ENCODE assay signal across 20 mouse cellular contexts in genomic region chr14:22278053-22278452, GRCm38 (mm10).
DNase-seq lines count a peak whose midpoint lies in the region; ATAC-seq and TF ChIP-seq lines count a peak whose summit lies in the region.
"Had no signal": no experiment of that assay in that cellular context is flagged by ENCODE, and none has a peak within 500 bp of the region (broad histone marks: within the 10 kb centered on the region; RNA-seq: fewer than 3 reads in every experiment).

No protein-coding gene starts in this region.

- H3K9ac ChIP-seq in MEL (ENCODE audit: control insufficient read depth, low read depth, low read length, poor library complexity, severe bottlenecking): no peak overlapping the region
- H3K9ac ChIP-seq in lung, postnatal 0 days (replicated peaks; ENCODE audit: low read depth): no peak overlapping the region

- 0 out of 2 replicates have a peak, but pooled peaks cover 2% of the 10 kb centered on the region for H3K79me2 ChIP-seq in MEL (ENCODE audit: control insufficient read depth, insufficient read depth, low read length, poor library complexity)

- H3K9me3 ChIP-seq in MEL (replicated peaks; ENCODE audit: insufficient read depth, low read length): no peaks in the 10 kb centered on the region
- H3K9me3 ChIP-seq in lung, postnatal 0 days (ENCODE audit: low read length): no peaks in the 10 kb centered on the region
- H3K9me3 ChIP-seq: G1E had no signal

- peaks cover 7 to 24% of the 10 kb centered on the region in 2 experiments for H3K36me3 ChIP-seq in MEL (ENCODE audit: control insufficient read depth in 1 of 2, insufficient read depth in 2 of 2, low read length in 2 of 2)
- H3K36me3 ChIP-seq in lung, postnatal 0 days (ENCODE audit: insufficient read depth, low read length): no peaks in the 10 kb centered on the region
- H3K36me3 ChIP-seq: G1E had no signal

- TF ChIP-seq RAD21 in MEL (IDR thresholded peaks at IDR 0.05; ENCODE audit: low read depth, low read length): no peak

- no peak for ATAC-seq in lung, postnatal 0 days
- ATAC-seq: activated CD4-positive, CD25-positive, alpha-beta regulatory T cell, adult 4 months; CD4-positive, CD25-positive, alpha-beta regulatory T cell, adult 4 months; Patski had no signal

- WGBS in lung, postnatal 0 days: 86% methylated on average over 5 of the region's 5 CpGs

- no peak for TF ChIP-seq POLR2A in MEL (IDR thresholded peaks at IDR 0.05; ENCODE audit: control insufficient read depth in 1 of 2, insufficient read depth in 1 of 2, low read depth in 1 of 2, low read length in 2 of 2, poor library complexity in 1 of 2)

- no peak for TF ChIP-seq CTCF in MEL (IDR thresholded peaks at IDR 0.05 in 2 of 3, conservative IDR thresholded peaks at IDR 0.05 in 1 of 3; ENCODE audit: control insufficient read depth in 1 of 3, insufficient read depth in 1 of 3, low read depth in 2 of 3, low read length in 3 of 3, poor library complexity in 1 of 3, severe bottlenecking in 1 of 3)
- TF ChIP-seq CTCF in lung, postnatal 0 days (IDR thresholded peaks at IDR 0.05): no peak

- H3K4me1 ChIP-seq in MEL (ENCODE audit: control insufficient read depth in 1 of 2, insufficient read depth in 2 of 2, low read length in 2 of 2): peaks cover 0 to 17% of the 10 kb centered on the region in 2 experiments; a peak in 2 of 4 replicates
- no peaks in the 10 kb centered on the region for H3K4me1 ChIP-seq in lung, postnatal 0 days (ENCODE audit: insufficient read depth, low read depth, low read length)

- peak; percentile 52 for DNase-seq in heart, adult 11 months
- no peak for DNase-seq in heart, adult 18-20 months
- peak; percentile 23 for DNase-seq in MEL (ENCODE audit: low read depth, low spot score)
- DNase-seq in lung, postnatal 0 days (ENCODE audit: low spot score): no peak
- DNase-seq: adrenal gland, adult 2 months; adrenal gland, adult 8-10 months; adrenal gland, postnatal 10 days; adrenal gland, postnatal 14 days; adrenal gland, postnatal 25 days; adrenal gland, postnatal 36 days; B cell, adult 2 months; cerebellum, adult 11 months; cerebellum, adult 11-12 months; cerebellum, adult 18-20 months; cerebellum, adult 2 months had no signal

- H3K27ac ChIP-seq in MEL (ENCODE audit: control insufficient read depth, low read depth, low read length): no peak overlapping the region
- no peak overlapping the region for H3K27ac ChIP-seq in lung, postnatal 0 days (ENCODE audit: low read length)

- no peak overlapping the region for H3K4me2 ChIP-seq in lung, postnatal 0 days (replicated peaks; ENCODE audit: low read depth, low read length)

- peak; percentile 72 for TF ChIP-seq EP300 in MEL (IDR thresholded peaks at IDR 0.05; ENCODE audit: low read depth in 1 of 2, low read length in 2 of 2)
- no peak for TF ChIP-seq EP300 in lung, postnatal 0 days (IDR thresholded peaks at IDR 0.05)

- H3K4me3 ChIP-seq in MEL (ENCODE audit: control insufficient read depth in 1 of 2, insufficient read depth in 1 of 2, low read depth in 2 of 2, low read length in 2 of 2): no peak overlapping the region
- H3K4me3 ChIP-seq in lung, postnatal 0 days (ENCODE audit: low read depth, low read length): no peak overlapping the region

- H3K27me3 ChIP-seq in MEL (ENCODE audit: control insufficient read depth in 1 of 2, insufficient read depth in 2 of 2, low read length in 2 of 2): no peaks in the 10 kb centered on the region
- H3K27me3 ChIP-seq in lung, postnatal 0 days (replicated peaks; ENCODE audit: insufficient read depth, low read length): no peaks in the 10 kb centered on the region
- H3K27me3 ChIP-seq: CH12.LX had no signal

TF ChIP-seq in MEL, 35 proteins besides CTCF, POLR2A, EP300 and RAD21:
- TF ChIP-seq TAL1 (IDR thresholded peaks at IDR 0.05; ENCODE audit: low read length): peak; percentile 16; the same call in 1 of the 2 replicates
- TF ChIP-seq BHLHE40 (IDR thresholded peaks at IDR 0.05; ENCODE audit: borderline replicate concordance, low read depth, low read length): no peak
- no peak for TF ChIP-seq CHD2 (IDR thresholded peaks at IDR 0.05; ENCODE audit: low read length)
- no peak for TF ChIP-seq TBP (IDR thresholded peaks at IDR 0.05; ENCODE audit: low read depth, low read length)
- no peak for TF ChIP-seq MAX (IDR thresholded peaks at IDR 0.05; ENCODE audit: low read length)
- peak; percentile 76 for TF ChIP-seq GATA1 (IDR thresholded peaks at IDR 0.05; ENCODE audit: low read depth, low read length)
- TF ChIP-seq RCOR1 (IDR thresholded peaks at IDR 0.05; ENCODE audit: low read depth, low read length): peak; percentile 72
- no peak for TF ChIP-seq GABPA (IDR thresholded peaks at IDR 0.05; ENCODE audit: low read depth, low read length)
- TF ChIP-seq TCF12 (IDR thresholded peaks at IDR 0.05; ENCODE audit: low read depth, low read length): peak; percentile 68
- no peak for TF ChIP-seq POLR2AphosphoS5 (IDR thresholded peaks at IDR 0.05; ENCODE audit: borderline replicate concordance, low read depth, low read length)
- no peak for TF ChIP-seq CHD1 (IDR thresholded peaks at IDR 0.05; ENCODE audit: low read depth, low read length)
- no peak for TF ChIP-seq SMC3 (IDR thresholded peaks at IDR 0.05; ENCODE audit: low read depth, low read length)
- no peak for TF ChIP-seq ELF1 (IDR thresholded peaks at IDR 0.05; ENCODE audit: low read depth, low read length)
- TF ChIP-seq USF1 (IDR thresholded peaks at IDR 0.05; ENCODE audit: low read depth, low read length): peak; percentile 31; the same call in 1 of the 2 replicates
- TF ChIP-seq ZMIZ1 (IDR thresholded peaks at IDR 0.05; ENCODE audit: low read depth, low read length): no peak
- TF ChIP-seq ZNF384 (IDR thresholded peaks at IDR 0.05; ENCODE audit: low read depth, low read length): no peak
- no peak for TF ChIP-seq E2F4 (IDR thresholded peaks at IDR 0.05; ENCODE audit: borderline replicate concordance, low read depth, low read length)
- TF ChIP-seq ETS1 (IDR thresholded peaks at IDR 0.05; ENCODE audit: low read depth, low read length): peak; percentile 42; the same call in 1 of the 2 replicates
TF ChIP-seq in MEL: peak in this region for 6.

Comparison
In these comparisons a context has a peak if more than half of its experiments do, and no peak if none do; other contexts are left out.
1. DNase-seq: peak in heart, adult 11 months (single experiment) and MEL (single experiment); none in heart, adult 18-20 months (0 of 2) and lung, postnatal 0 days (single experiment).